Mouse (Mus musculus) cerebellum, adult 18-20 months (tissue): ENCODE data around the gene 1600014C23Rik.

Experiments
- DNase-seq, 2 experiments: peaks; one replicate each; pipeline ENCODE4 v3.0.0; 2021

Gene 1600014C23Rik

DNA sequence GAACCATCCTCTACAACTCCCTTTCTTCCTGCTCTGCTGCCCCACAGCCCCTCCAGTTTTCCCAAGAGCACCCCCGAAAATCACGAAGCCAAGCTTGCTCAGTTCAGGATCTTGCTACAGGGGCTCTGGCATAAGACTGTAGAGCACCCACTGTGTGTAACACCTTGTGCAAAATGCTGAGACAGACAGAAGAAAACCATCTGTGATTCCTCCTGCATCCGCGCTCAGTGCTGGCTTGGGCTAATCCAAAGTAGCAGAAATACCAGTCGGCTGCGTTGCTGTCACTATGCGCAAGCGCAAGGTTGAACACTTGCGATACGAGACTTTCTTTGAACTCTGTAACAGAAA is 9.1 kb downstream of the 1600014C23Rik start:
- DNase-seq = no peak

- peak; percentile 88 to 89 for DNase-seq
Measured at GRCm38 (mm10) chr17:45723732-45724573, 9.7 kb downstream of the 1600014C23Rik start.

DNA sequence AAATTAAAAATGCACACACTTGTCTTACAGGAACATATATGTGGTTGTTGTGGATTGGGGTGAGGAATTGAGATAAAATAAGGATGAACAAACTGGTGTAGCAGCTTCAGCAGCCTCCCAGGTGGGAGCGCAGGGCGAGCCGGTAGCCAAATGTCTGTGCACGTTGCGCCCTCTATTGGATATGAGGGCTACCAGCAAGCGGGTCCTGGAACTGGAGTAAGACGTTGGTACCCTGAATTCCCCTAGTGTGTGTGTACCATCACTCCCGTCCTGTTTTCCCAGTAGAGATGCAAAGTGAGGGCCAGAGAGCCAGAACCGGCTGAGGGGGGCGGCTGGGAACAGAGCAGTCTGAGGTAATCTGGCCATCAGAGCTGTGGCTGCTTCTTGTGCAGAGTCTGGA is 15.3 kb downstream of the 1600014C23Rik start:
- peak; percentile 79 to 80 for DNase-seq

- no peak for DNase-seq
Measured at GRCm38 (mm10) chr17:45711525-45711924, 22.1 kb downstream of the 1600014C23Rik start.

DNA sequence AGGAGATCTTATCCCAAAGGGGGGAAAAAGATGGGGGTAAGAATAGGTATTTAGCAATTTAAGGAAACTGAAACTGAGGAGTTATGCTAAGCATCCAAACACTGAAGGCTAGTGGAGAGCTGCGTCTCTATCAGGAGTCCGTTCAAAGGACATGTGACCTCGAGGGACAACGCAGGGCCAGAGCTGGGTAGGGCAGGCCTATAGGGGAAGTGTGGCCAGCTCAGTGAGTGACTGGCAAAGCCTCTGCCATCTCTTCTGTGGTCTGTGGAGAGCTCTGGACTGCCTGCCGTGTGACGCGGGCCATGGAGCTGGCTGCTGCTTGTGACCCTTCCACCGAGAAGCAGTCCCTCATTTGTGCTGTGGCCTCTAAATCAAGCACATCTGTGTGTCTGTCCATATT is 23.2 kb downstream of the 1600014C23Rik start:
- DNase-seq = no peak

DNA sequence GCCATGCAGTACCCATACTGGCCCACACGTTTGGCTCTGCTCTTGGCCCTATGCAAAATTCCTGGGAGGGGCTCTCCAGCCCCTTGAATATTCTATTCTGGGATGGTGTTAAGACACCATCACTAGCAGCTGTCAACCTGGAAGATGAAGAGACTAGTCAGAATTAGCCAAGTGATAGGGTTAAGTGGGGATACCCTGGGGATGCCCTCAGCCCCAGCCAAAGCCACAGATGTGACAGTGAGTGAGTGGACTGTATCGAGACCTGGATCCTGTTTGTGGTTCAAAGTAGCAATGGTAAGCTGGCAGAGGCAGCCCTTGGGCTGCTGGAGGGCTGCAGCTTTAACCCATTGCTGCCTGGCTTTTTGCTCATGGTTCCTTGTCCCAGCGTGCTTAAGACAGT is 23.8 kb downstream of the 1600014C23Rik start:
- no peak for DNase-seq

DNA sequence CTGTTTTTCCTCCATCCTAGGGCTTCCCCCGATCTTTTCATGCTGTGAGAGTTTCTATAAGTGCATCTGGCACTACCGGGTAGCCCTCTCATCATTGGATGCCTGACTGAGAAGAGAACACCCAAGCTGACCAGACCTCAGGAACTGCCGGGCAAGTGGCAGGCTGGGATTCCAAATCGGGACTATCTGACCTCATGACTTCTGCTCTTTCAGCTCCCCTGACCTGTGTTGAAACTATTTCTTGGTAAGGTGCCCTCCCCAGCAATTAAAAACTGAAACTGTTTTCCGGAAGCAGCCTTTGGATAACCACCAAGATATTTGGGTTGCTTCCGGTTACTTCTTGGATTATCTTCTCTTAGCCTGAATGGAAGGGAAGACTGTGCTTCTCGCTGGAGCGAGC is 25.5 kb downstream of the 1600014C23Rik start:
- no peak for DNase-seq

DNA sequence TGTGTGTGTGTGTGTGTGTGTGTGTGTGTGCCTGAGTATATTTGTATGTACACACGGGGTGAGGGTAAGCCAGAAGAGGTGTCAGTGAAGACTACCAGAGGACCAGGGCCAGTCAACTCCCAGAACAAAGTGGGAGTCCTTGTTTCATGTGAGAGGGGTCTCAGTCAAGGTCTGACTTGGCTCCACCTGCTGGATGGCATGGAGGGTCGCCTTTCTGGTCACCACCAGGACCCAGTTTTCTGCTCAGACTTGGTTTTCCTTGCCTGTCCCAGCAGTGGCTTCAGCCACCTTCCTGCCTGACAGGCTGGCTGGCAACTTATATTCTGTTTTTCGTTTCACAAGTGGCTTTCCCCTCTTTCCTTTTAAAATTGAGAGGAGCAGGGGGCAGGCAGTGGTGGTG is 26.3 kb downstream of the 1600014C23Rik start:
- DNase-seq = no peak

- DNase-seq = no peak
Measured at GRCm38 (mm10) chr17:45706796-45707195, 26.8 kb downstream of the 1600014C23Rik start.

- no peak for DNase-seq
Measured at GRCm38 (mm10) chr17:45703187-45703586, 30.5 kb downstream of the 1600014C23Rik start.

DNA sequence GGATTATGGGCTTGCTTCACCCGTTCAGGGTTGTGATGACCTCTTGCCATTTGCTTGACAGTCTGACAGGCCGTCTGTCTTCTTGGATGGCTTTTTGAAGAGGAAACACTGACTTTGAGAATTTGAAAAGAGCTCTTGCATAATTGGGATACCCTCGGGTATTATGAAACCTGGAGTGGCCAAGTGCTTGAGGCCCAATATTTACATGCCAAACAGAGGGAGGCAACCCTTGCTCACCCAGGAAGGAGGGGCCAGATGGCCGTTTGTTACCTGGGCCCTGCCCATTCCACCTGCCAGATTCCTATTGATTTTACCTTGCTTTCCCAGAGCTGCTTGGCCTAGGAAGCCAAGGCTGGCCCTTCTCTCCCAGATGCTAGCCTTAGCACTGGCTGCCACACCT is 31.4 kb downstream of the 1600014C23Rik start:
- no peak for DNase-seq

GRCm38 (mm10) chr17:45701236-45701591 is 32.4 kb downstream of the 1600014C23Rik start:
- no peak for DNase-seq

DNA sequence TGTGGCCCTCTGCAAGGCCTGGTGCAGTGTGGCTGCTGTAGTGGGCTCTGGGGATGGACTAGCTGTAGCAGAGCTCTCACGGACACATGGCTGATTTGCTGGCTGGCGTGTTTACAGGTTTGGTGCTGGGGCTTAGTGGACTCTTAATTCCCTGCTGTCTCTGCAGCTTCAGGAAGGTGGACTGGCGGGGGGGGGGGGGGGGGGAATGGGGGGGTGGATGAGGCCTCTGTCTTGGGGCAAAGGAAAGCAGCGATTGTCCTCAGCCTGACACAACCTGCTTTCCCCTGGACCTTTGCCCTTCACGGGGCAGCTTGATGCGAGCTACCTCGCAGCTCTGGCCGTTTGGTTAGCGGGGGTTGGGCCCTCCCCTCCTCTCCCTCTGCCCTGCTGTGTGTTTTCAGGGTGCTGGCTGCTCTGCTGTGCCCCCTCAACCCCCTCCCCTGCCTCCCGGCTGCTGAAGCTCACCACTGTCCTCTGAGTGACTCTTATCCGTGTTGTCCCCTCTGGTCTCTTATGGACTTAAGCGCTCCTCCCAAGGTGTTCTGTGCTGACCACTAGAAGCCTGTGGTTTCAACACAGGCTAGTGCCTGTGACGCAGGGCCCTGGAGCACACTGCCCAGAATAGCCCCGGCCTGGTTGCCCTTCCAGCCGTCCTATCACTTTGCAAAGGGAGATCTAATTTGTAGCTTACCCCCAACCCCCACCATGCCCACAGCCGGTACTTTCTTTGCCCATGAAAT is 33.0 kb downstream of the 1600014C23Rik start:
- no peak for DNase-seq

DNA sequence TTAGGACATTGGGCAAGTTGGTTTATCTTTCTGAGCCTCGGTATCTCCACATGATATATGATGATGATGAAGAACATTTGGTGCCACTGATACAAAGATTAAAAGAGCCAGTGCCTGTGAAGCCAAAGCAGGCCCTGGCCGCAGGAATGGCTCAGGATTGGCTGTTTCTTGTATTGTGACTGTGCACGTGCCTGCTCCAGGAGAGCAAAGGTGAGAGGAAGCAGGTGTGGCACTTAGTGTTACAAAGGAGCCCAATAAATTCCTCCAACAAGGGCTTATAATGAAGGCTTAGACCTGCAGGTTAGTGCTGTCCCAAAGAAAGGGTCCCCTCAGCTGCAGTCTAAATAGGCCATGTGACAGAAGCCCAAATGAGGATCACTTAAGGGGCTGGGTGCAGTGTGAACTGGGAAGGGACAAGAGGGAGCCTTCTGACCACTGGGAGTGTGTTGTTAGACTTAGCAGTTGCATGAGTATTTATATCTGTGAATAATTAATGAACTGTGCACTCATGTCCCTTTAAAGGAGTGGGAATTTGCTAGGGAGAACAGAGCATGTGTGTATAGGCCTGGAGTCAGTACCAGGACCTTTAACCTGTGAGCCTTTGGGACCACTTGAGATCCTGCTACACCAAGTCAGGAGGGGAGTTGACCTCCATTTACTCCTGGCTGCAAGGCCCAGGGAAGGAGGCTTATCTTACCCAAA is 34.5 kb downstream of the 1600014C23Rik start:
- no peak for DNase-seq

DNA sequence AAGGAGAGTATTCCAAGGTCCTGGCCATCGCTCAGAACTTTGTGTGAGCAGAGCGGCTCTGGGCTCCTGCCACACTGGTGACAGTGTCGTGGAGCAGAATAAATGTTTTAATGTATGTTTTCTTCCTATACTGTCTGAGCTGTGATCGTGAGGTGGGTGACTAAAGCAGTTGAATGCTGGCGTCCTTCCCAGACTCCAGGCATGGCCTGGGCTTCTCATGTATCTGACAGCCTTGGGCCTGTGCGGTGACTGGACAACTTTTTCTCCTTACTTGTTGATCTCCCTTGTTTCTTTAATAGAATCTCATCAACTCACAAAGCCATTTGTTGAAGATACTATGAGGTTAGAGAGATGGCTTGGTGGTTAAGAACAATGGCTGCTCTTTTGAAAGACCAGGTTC is 35.3 kb downstream of the 1600014C23Rik start:
- DNase-seq = no peak

GRCm38 (mm10) chr17:45696981-45697380 is 36.7 kb downstream of the 1600014C23Rik start:
- no peak for DNase-seq

- DNase-seq = no peak
Measured at GRCm38 (mm10) chr17:45695227-45696120, 38.2 kb downstream of the 1600014C23Rik start.

DNA sequence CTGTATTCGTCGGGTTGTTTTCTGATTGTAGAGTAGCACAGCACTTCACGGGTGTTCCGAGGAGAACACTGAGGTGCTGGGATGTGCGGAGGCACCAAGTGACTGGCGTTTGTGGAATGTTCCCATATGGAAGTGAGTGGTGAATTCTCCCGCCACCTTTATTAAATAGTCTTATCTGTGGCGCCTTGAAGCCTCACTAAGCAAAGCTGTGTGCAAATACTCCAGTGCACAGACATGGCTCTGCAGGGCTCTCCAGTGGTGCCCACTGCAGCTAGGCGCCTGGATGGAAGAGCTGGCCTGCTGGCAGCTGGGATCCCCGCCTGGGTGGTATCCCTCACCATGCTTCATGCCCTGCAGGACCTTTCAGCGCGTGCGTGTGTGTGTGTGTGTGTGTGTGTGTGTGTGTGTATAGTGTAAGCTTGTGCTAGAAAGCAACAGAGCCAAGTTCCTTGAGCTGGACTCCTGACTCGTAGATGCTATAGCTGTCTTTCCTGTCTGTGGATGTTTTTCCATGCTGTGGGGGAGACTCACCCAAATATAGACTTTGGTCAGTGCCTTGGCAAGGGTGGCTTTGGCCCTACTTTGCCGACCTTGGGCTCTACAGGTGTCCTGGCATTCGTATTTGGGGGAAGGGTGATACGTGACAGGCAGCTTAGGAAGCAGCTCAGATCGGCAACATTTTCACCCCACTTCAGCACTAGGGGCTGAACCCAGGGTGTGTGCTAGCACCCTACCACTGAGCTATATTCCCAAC is 39.7 kb downstream of the 1600014C23Rik start:
- DNase-seq = no peak

GRCm38 (mm10) chr17:45692159-45692558 is 41.5 kb downstream of the 1600014C23Rik start:
- DNase-seq = no peak

DNA sequence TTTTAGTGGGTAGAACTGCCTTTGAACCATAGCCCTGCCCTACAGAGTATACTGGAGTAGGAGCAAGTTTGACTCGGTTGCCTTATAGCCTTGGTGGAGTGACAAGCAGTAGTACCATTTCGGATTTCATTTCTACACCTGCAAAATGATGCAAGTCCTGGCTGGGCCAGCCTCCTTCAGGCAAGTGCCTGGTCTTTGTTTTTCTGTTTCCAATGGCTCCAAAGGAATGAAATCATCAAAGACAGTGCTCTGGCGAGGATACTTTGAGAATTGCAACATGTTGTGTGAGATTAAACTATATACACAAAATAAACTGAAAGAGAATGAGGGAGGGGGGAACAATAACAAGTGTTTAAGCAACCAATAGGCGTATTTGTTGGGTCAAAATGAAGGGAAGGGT is 43.6 kb downstream of the 1600014C23Rik start:
- DNase-seq = no peak

- no peak for DNase-seq
Measured at GRCm38 (mm10) chr17:45689120-45689519, 44.5 kb downstream of the 1600014C23Rik start.

GRCm38 (mm10) chr17:45686716-45687115 is 46.9 kb downstream of the 1600014C23Rik start, which contains the start of gene Tmem63b:
Gene Tmem63b (minus strand): TSS chr17:45686905.
- DNase-seq = no peak
